ENCODE assay signal across 19 mouse cellular contexts in genomic region chr15:86566111-86566510, GRCm38 (mm10).
DNase-seq lines count a peak whose midpoint lies in the region; ATAC-seq and TF ChIP-seq lines count a peak whose summit lies in the region.
"Had no signal": no experiment of that assay in that cellular context is flagged by ENCODE, and none has a peak within 500 bp of the region (broad histone marks: within the 10 kb centered on the region; RNA-seq: fewer than 3 reads in every experiment).

No protein-coding gene starts in this region.

- H3K4me3 ChIP-seq in hindbrain, postnatal 0 days (ENCODE audit: low read length): no peak overlapping the region
- H3K4me3 ChIP-seq in hindbrain, embryonic 10.5 days: no peak overlapping the region
- no peak overlapping the region for H3K4me3 ChIP-seq in lung, embryonic 14.5 days (ENCODE audit: low read depth, low read length)
- no peak overlapping the region for H3K4me3 ChIP-seq in cortical plate, adult 2 months (ENCODE audit: insufficient read depth, low read length)
- H3K4me3 ChIP-seq: forebrain, embryonic 12.5 days; heart, embryonic 13.5 days; neural tube, embryonic 12.5 days; stomach, embryonic 15.5 days had no signal

- H3K9ac ChIP-seq in hindbrain, postnatal 0 days (replicated peaks; ENCODE audit: low read length): no peak overlapping the region
- H3K9ac ChIP-seq in lung, embryonic 14.5 days: no peak overlapping the region
- H3K9ac ChIP-seq: forebrain, embryonic 12.5 days; heart, embryonic 13.5 days; neural tube, embryonic 12.5 days; stomach, embryonic 15.5 days had no signal

- TF ChIP-seq CTCF in hindbrain, postnatal 0 days (IDR thresholded peaks at IDR 0.05; ENCODE audit: low read depth): peak; percentile 51
- TF ChIP-seq CTCF in lung, embryonic 14.5 days (IDR thresholded peaks at IDR 0.05; ENCODE audit: low read depth): peak; percentile 42
- TF ChIP-seq CTCF in cortical plate, adult 2 months (IDR thresholded peaks at IDR 0.05; ENCODE audit: extremely low read depth, insufficient read depth, low read length): 0 out of 2 replicates have a peak, but pooled peaks have one; percentile 5

- H3K4me2 ChIP-seq in hindbrain, postnatal 0 days (ENCODE audit: low read depth, low read length): no peak overlapping the region
- no peak overlapping the region for H3K4me2 ChIP-seq in lung, embryonic 14.5 days
- H3K4me2 ChIP-seq: forebrain, embryonic 12.5 days; heart, embryonic 13.5 days; neural tube, embryonic 12.5 days; stomach, embryonic 15.5 days had no signal

- no peaks in the 10 kb centered on the region for H3K27me3 ChIP-seq in hindbrain, postnatal 0 days (ENCODE audit: insufficient read depth, low read length)
- H3K27me3 ChIP-seq in hindbrain, embryonic 10.5 days (ENCODE audit: insufficient read depth, poor library complexity, severe bottlenecking): no peaks in the 10 kb centered on the region
- no peaks in the 10 kb centered on the region for H3K27me3 ChIP-seq in lung, embryonic 14.5 days (ENCODE audit: insufficient read depth, low read length)
- H3K27me3 ChIP-seq: forebrain, embryonic 12.5 days; neural tube, embryonic 12.5 days; stomach, embryonic 15.5 days had no signal

- no peaks in the 10 kb centered on the region for H3K36me3 ChIP-seq in hindbrain, postnatal 0 days (ENCODE audit: insufficient read depth, low read length)
- H3K36me3 ChIP-seq in hindbrain, embryonic 10.5 days: no peaks in the 10 kb centered on the region
- H3K36me3 ChIP-seq in lung, embryonic 14.5 days (ENCODE audit: insufficient read depth): no peaks in the 10 kb centered on the region
- H3K36me3 ChIP-seq: forebrain, embryonic 12.5 days; heart, embryonic 13.5 days; neural tube, embryonic 12.5 days; stomach, embryonic 15.5 days had no signal

- no peak overlapping the region for H3K27ac ChIP-seq in hindbrain, postnatal 0 days
- H3K27ac ChIP-seq in hindbrain, embryonic 10.5 days: no peak overlapping the region
- no peak overlapping the region for H3K27ac ChIP-seq in lung, embryonic 14.5 days (ENCODE audit: low read depth)
- no peak overlapping the region for H3K27ac ChIP-seq in cortical plate, adult 2 months (ENCODE audit: insufficient read depth, low read length)
- H3K27ac ChIP-seq: forebrain, embryonic 12.5 days; heart, embryonic 13.5 days; neural tube, embryonic 12.5 days; stomach, embryonic 15.5 days had no signal

- no peaks in the 10 kb centered on the region for H3K4me1 ChIP-seq in hindbrain, postnatal 0 days (ENCODE audit: insufficient read depth, low read length)
- 0 out of 2 replicates have a peak, but pooled peaks cover 3% of the 10 kb centered on the region for H3K4me1 ChIP-seq in hindbrain, embryonic 10.5 days (replicated peaks)
- no peaks in the 10 kb centered on the region for H3K4me1 ChIP-seq in lung, embryonic 14.5 days (ENCODE audit: insufficient read depth)
- no peaks in the 10 kb centered on the region for H3K4me1 ChIP-seq in cortical plate, adult 2 months (ENCODE audit: control insufficient read depth, insufficient read depth, low read length)
- H3K4me1 ChIP-seq: forebrain, embryonic 12.5 days; heart, embryonic 13.5 days; neural tube, embryonic 12.5 days; stomach, embryonic 15.5 days had no signal

- TF ChIP-seq POLR2A in cortical plate, adult 2 months (IDR thresholded peaks at IDR 0.05; ENCODE audit: extremely low read depth, insufficient read depth, low read length): no peak

- no peak for DNase-seq in hindbrain, postnatal 0 days (ENCODE audit: low spot score)
- DNase-seq in hindbrain, embryonic 10.5 days (ENCODE audit: low spot score): no peak
- no peak for DNase-seq in lung, embryonic 14.5 days
- no peak for DNase-seq in lung, postnatal 10 days
- peak; percentile 14 to 20 for DNase-seq in thymus, postnatal 36 days
- no peak for DNase-seq in spleen, postnatal 10 days (ENCODE audit: low spot score in 2 of 2)
- DNase-seq: adrenal gland, postnatal 25 days; cerebellum, postnatal 10 days; kidney, postnatal 36 days; left cerebral cortex, postnatal 4 days; lung, adult 2 months had no signal

- no peak for ATAC-seq in hindbrain, postnatal 0 days
- ATAC-seq in lung, embryonic 14.5 days (ENCODE audit: insufficient read depth): no peak
- ATAC-seq: activated CD4-positive, CD25-positive, alpha-beta regulatory T cell, adult 4 months; intestine, embryonic 16.5 days; midbrain, embryonic 16.5 days had no signal

- no peaks in the 10 kb centered on the region for H3K9me3 ChIP-seq in hindbrain, postnatal 0 days (ENCODE audit: low read length)
- H3K9me3 ChIP-seq in hindbrain, embryonic 10.5 days: no peaks in the 10 kb centered on the region
- no peaks in the 10 kb centered on the region for H3K9me3 ChIP-seq in lung, embryonic 14.5 days (ENCODE audit: low read depth, low read length)
- H3K9me3 ChIP-seq: forebrain, embryonic 12.5 days; heart, embryonic 13.5 days; neural tube, embryonic 12.5 days; stomach, embryonic 15.5 days had no signal

- WGBS in hindbrain, postnatal 0 days: 84% methylated on average over 3 of the region's 3 CpGs
- 81% methylated on average over 3 of the region's 3 CpGs for WGBS in hindbrain, embryonic 10.5 days
- WGBS in lung, embryonic 14.5 days: 62% methylated on average over 3 of the region's 3 CpGs

Comparison
In these comparisons a context has a peak if more than half of its experiments do, and no peak if none do; other contexts are left out.
1. DNase-seq: peak in thymus, postnatal 36 days (2 of 2); none in hindbrain, postnatal 0 days (single experiment), hindbrain, embryonic 10.5 days (single experiment), lung, embryonic 14.5 days (single experiment), lung, postnatal 10 days (single experiment) and spleen, postnatal 10 days (0 of 2).
2. Peak in every context shown above with its lines, with median percentiles within 50 percentile points of each other: CTCF ChIP-seq.